Mouse (Mus musculus): ENCODE results near the gene Tkfc.

Gene Tkfc

DNA sequence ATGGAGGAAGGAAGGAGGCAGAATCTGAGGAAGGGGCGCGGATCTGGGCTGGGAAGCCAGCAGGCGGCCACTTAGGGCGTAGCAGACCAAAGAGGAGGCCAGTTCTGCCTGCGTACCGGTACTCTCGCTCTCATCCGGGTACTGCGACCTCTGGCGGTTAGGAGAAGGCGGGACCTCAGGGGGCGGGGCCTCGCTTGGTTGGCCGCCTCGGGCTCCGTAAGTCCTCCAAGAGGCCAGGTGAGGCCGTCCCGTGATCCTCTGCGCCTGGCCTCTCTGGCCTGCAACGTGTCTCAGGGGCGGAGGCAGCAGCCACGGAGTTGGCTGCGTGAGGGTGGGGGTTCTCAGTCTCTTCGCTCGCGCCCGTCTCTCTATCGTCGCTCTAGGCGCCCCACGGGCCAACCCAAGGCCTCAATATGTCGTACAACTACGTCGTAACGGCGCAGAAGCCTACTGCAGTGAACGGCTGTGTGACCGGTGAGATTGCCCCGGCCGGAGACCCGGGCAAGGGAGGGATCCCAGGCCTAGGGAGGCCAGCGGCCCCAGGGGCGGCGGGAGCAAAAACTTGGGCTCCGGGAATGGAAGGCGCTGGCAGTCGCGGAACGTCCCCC is at the start of gene Tkfc, which contains the start of gene Ddb1:
TSS of gene Tkfc (minus strand) at position 362 of the 608 bp plus-strand sequence.
TSS of gene Ddb1 (plus strand) at position 35 of the 608 bp plus-strand sequence.
- peak; percentile 99 for DNase-seq (ENCODE audit: low read depth, low spot score)

DNA sequence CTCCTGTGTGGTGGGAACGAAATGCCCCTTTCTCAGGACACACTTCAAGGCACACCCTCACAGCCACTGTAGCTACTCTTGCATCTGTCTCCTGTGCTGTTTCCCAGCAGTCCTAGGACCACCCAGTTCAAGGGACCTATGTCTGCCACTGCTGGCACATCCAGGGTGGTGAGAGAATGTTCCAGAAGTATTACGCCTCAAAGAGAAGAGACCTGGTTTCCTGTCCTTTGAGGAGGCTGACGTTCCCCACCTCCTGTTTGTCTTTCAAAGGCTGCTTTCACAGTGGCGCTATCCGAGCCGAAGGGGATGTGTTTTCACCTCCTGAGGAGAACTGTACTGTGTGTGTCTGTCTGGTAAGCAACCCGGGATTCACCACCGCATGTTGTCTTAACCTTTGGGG is 42.7 kb upstream of the Tkfc start:
- DNase-seq (ENCODE audit: low read depth, low spot score) = no peak

DNA sequence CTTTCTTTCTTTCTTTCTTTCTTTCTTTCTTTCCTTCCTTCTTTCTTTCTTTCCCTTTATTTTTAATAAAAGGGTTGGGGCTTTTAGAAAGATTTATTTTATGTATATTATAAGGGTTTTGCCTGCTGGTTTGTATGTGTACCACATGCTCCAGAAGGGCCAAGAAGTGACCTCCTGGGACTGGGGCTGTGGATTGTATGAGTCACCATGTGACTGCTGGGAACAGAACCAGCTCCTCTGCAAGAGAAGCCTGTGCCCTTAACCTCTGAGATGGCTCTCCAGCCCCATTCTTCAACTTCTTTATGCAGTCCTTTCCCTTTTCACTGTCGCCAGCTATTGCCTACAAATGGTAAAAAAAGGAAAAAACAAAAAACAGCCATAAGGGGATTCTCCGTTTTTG is 40.2 kb upstream of the Tkfc start:
- no peak for DNase-seq (ENCODE audit: low read depth, low spot score)

DNA sequence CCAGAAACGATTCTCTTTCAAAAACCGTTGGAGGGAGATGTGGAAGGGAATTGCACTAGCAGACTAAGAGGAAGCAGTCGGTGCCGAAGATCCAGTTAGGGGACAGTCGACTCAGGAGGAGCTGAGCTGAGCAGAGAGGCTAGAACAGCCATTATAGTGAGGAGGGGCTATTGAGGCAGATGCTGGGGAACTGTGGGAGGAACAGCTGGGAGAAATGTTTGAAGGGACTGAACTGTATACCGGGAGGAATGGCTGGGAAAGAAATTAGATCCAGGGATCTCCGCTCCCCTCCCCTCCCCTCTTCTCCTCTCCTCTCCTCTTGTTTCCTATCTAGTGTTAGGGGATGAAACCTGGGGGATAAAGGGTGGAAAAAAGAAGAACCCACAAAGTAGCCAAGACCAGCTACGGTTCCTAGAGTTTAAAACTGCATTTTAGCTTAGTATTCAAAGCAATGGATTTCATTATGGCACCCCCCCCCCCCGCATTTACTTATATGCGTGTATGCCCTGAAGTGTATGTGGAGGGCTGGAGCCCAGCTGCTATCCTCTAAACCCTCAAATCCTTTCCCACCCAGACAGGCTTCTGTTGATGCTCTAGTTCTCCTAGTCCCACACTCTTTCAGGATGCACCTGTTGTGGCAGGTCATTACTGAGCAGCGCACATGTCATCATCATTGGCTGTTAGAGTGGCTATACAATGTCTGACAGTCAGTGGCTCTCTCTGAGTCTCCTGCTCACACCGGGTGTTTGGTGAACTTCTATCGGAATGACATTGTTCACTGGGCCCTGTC is 35.3 kb upstream of the Tkfc start:
- DNase-seq (ENCODE audit: low read depth, low spot score) = no peak

DNA sequence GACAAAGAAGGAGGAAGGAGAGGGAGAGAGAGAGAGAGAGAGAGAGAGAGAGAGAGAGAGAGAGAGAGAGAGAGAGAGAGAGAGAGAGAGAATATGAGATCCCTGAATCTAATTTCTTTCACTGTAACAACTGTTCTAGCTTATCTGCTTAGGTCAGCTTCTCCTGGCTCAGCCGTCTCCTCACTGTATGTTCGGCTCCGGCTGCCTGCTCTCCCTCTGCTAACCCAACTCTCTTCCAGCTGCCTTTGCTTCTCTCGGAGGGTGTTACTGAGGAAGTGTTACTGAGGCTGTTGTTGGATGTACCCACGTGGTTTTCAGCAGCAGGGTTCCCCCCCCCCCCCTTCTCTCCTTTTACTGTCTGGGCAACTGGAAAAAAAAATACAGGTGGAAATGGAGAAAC is 34.6 kb upstream of the Tkfc start:
- no peak for DNase-seq (ENCODE audit: low read depth, low spot score)

DNA sequence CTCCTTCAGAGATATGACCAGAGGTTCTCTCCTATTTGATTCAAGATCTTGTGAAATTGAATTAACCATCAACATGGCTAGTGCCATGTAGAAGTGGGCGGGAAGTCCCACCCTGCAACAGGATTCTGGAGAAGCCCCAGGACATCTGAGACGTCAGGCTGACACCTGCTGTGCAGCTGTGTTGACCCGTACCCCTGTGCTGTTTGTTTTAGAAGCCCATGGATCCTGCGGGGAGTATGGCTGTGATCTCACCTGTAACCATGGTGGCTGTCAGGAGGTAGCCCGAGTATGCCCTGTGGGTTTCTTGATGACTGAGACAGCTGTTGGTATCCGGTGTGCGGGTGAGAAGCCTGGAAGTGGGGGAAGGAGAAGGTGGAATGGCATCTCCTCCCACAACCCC is 32.4 kb upstream of the Tkfc start:
- DNase-seq (ENCODE audit: low read depth, low spot score) = no peak

DNA sequence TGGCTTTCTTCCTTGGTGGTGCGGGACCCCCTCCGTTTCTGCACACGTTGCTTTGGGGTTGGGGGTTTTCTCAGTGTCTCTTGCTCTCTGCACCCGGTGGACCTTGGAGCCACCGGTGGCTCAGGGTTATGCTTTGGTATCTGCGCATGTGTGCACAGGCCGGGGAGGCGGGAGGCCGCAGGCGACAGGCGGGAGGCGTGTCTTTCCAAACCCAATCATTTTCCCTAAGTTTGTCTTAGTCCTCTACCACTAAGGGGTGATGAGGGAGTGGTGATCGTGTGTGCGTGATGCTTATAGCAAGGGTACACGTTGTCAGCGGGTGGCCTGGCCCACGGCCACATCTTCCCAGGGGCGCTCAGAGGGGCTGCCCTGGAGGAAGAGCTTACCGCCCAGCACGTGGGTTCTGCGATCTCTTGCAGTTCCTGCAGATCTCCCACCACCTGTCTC is 29.4 kb upstream of the Tkfc start:
- peak; percentile 65 for DNase-seq (ENCODE audit: low read depth, low spot score)

DNA sequence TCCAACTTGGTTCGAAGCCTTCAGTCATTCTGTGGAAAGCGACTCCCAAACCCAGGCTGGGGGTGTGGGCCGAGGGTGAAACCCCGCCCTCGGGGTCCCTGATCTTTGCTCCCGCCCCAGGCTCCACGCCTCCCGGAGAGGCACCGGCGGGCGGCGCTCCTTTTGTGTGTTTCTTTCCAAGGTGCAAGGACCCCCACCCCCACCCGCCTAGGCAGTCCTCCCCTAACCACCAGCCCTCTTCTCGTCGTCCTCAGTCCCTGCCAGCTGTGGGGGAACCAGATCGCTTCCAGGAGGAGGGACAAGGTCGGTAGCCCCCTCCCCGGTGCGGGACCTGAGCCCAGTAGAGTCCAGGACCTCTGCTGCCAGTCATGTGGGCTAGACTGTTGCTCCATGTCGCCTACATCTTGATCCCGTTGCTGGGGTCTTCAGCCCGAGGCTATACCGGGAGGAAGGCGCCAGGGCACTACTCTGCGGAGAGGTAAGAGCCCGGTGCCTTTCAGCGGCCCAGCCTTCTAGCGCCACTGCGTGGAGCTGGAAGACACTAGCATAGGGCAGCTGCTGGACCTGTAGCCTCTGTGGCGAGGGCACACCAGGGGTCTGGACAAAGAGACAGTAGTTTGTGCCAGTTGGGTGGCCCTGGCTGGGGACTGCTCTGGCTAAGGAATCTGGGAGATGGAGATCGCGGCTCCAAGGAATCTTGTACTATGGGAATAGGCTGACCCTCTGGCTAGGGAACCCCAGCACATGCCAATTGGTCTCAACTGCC is 28.8 kb upstream of the Tkfc start, which contains the start of gene Vwce:
TSS of gene Vwce (plus strand) at position 108 of the 766 bp plus-strand sequence.
- peak; percentile 48 for DNase-seq (ENCODE audit: low read depth, low spot score)

DNA sequence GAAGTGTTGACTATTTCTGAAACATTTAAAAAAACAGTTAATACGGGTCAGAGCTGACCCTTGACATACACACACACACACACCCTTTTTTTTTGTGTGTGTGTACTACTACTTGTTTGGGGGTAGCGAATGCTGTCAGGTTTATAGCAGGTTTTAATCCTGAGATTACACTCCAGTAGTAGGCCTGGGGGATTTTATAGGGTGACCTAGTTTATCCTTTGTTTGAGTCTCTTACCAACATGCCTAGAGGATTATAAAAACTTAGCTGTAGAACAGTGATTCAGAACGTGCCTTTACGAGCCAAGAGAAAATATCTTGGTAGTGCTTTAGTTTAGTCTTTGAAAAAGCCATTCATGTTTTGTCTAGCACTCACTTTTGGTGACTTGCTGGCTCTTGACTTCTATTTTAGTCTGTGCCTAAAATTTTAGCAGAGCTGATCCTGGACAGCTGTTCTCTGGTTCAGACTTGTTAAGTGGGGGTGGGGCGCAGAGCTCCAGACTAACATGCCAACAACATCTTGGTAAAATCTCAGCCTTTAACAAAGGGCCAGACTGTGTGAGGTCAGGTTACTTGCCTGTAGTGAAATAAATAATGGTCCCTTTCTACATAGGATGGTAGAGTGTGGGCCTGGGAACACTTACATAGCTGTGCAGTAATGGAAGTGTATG is 3.3 kb upstream of the Tkfc start:
- DNase-seq (ENCODE audit: low read depth, low spot score) = no peak

DNA sequence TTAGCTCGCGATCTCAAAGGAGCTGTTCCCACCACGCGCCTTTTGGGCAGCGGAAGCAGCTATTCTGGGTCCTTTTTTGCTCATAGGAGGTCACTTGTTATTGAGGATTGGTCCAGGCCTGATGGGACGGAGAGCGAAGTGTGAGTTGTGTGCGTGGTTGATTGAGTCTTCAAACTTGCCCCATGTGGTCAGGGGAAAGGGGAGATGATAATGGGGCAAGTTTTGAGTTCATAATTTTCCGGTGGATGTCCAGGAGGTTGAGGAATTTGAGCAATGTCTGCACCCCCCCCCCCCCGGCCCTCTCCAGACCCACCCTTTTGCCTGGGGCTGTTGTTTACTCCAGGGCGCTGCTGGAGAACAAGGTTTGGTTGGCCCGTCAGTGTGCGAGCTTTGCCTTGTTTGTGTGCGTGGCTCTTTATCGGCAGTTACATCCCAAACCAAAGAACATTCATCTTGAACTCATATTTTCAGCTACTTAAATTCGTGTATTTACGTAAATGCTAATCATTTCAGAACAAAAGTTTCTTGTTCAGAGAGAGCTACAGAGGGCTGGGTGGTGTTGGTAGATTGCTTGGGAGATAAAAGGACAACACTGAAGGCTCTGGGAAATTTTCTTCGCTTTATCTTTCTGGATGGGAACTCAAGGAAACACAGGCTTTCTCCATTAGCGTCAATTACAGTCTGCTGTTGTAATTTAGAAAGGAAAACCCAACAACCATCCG is 608 bp upstream of the Tkfc start:
- peak; percentile 86 for DNase-seq (ENCODE audit: low read depth, low spot score)

DNA sequence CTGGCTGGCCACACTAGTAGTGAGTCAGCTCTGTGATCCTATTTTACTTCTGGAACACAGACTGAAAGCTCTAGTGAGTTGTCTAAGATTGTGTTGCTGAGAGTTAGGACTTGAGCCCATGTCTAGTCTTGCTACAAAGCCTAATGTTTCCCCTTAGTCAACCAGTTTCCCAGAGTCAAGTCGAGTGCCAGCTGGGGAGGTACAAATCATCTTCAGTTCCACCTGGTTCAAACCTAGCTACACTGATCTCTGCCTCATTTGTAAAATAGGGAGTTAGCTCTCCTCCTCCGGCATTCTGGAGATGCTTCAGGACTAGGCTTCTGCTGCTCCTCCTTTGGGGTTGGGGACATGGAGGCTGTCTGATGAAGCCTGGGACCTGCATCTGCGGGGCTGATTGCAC is 920 bp downstream of the Tkfc start:
- no peak for DNase-seq (ENCODE audit: low read depth, low spot score)

DNA sequence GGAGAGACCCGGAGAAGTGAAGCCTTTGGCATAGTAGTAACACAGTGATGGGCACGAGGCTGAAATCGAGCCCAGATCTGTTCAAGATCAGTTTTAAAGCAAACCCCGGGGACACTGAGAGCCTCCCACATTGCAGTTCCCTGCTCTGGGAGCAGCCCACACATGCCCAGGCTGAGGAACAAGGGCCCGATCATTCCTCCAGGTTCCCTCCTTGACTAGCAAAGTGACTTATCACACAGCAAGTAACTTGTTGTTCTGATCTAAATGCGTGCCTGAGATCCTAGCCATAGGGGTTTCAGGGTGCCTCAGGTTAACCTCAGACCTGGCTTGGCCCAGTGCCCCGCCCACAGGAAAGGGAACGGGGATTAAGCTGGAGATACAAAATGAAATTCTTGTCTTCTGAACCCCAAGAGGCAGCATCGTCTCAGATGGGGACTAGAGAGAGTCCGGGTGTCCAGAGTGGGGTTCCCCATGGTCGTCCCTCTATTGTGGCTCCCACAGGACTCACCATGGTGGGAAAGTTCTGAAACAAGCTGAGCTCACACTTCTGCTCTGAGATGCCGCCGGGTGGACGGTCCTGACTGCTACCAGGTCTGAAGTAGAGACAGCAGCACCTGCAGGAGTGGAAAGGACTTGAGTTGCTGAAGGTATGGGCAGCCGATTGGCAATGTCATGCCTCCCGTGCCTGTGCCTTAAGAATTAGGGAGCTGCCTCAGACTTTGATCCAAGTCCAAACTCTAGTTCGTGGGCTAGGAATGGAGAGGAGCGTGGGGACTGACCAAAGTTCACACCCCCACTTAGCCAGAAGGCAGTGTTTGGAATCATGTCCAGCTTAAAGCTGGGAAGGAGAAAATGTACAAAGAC is 1.6 kb downstream of the Tkfc start:
- DNase-seq (ENCODE audit: low read depth, low spot score) = no peak

DNA sequence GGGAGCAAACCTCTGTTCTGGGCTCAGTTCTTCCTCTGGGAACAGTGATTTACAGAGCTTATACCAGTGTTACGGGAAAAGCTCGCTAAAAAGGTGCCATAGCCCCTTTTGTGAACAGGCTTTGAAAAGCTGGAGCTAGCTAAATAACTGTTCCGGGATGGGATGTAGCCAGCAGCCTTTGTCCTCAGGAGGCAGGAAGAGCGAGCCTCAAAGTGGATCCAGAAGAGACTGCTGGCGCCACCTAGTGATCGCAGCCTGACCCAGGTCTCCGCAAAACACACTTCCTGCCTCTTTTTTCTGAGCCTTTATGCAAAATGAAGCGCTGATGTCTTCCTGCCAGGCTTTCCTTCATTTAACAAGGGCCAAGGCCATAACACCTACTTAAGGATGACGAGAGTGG is 2.7 kb downstream of the Tkfc start:
- DNase-seq (ENCODE audit: low read depth, low spot score) = peak; percentile 92

DNA sequence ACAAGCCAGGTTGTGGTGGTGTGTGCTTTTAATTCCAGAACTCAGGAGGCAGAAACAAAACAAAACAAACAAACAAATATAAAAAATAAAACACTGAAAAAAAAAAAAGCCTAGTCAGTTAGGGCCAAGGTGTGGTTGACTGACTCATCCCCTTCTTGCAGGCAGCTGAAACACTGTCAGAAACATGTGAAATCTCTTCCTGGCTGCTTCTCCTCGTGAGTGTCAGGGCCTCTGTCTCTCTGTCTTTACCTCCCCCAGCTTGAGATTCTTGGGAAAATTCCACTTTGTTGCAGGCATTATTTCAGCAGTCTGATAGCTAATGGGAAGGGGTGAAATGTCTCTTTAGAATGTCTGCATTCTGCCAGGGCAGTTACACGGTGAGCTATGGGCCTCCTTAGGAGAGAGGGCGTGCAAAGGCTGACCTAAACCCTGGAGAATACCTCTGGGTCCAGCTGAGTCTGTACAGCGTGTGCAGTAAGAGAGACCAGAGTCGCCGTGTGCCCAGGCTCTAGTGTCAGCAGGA is 3.1 kb downstream of the Tkfc start:
- no peak for DNase-seq (ENCODE audit: low read depth, low spot score)

DNA sequence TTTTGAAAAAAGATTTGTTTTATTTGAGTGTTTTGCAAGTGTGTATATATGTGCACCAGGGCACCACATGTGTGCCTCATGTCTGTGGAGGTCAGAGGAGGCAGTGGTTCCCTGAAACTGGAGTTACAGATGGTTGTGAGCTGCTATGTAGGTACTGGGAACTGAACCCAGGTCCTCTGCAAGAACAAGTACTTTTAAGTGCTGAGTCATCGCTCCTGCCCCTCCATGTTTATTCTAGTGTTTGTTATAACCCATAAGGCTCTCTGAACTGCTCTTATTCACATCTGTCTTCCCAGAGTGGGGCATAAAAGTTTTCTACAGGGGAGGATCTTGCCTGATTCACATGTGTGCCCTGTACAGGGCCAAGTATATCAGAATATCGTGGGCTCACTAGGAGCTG is 5.8 kb downstream of the Tkfc start:
- DNase-seq (ENCODE audit: low read depth, low spot score) = no peak

DNA sequence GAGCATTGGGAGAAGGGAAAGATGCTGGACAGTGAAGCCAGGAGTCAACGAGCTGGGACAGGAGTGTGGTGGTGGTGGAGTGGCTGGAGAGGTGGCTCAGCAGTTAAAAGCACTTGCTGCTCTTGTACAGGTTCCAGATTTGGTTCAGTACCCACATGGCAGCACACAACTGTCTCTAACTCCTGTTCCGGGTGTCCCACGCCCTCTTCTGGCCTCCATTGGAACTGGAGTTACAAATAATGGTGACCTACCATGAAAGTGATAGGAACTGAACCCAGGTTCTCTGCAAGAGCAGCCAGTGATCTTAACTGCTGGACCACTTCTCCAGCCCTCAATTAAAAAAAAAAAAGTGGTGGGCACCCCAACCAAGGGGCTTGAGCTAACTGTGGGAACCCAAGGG is 7.3 kb downstream of the Tkfc start:
- DNase-seq (ENCODE audit: low read depth, low spot score) = peak; percentile 65

DNA sequence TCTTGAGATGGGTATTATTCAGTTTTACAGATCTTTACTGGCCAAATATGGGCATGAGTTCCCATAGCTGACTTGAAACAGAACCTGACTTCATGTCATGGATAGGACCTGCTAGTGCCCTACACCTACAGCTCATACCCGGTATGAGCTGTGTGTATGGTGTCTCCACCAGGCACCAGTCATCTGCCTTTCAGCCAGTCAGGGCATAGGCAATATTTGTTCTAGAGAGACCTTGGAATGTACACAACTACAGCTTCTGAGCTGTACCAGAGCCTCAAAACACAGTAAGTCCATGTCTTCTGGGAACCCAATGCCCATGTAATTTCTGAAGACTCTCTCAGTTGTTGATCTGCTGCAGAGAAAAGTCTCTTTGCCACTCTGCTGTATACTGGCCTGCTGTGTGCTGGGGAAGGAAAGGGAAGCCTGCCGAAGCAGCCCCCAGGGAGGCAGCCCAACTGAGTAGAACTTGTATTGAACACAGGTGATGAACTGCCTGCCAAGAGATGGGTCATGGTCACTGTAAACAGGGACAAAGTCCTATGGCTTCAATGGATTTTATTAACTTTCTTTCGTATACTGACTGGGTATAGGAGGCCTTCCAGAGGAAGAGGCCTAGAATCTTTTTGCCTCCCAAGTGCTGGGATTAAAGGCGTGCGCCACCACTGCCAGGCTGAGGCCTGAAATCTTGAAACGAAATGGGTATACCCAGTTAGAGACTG is 13.6 kb downstream of the Tkfc start:
- DNase-seq (ENCODE audit: low read depth, low spot score) = no peak

DNA sequence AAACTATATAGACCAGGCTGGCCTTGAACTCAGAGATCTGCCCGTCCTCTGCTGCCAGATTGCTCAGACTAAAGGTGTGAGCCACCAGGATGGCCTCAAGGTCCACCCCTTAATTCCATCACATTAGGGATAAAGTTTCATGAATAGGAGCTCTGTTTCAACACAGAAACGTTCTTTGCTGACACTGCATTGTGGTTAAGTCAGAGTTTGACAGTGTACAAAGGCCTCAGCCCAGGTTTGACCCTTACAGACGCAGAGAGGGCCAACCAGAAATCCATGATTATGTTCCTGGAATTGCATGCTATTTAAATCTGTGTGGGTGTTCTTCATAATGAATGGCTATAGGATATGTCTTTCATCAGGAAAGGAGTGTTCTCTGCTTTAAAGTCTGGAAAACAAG is 15.2 kb downstream of the Tkfc start:
- no peak for DNase-seq (ENCODE audit: low read depth, low spot score)

DNA sequence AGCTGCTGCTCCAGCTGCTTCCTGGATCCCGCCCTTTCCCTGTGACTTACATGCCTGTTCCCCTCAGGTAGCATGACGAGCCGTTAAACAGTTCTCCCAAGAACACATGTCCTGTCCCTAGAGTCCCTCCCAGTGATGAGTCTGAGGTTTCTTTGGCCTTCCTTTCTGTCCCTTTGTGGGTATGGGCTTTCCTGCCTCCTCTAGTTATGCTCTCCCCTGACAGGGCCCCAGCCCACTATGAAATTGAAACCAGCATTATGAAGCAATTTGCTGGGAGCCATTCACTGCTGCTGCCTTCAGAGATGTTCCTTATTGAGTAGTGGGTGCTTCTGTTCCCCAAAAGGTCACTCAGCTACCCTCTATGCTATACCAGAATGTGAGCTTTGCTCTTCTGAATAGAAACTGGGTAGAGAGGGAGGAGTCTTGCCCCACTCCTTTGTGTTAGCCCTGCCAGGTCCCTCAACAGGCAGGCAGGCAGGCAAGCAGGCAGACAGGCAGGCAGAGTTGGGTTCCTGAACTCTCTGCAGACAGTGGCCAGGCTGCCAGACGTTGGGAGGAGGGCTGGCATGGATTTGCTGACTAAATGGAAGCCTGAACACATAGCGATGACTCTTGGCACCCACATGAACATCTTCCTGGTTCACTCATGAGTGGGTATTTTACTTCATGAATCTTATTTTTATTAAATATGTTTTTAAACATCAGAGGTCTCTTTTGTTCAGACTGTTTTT is 16.2 kb downstream of the Tkfc start:
- no peak for DNase-seq (ENCODE audit: low read depth, low spot score)
